Mouse (Mus musculus) right cerebral cortex, postnatal 25 days (tissue): Measurements from ENCODE around the gene Mefv.
"Not testable (repeated sequence)": the region's sequence is repeated elsewhere in the genome, so short reads cannot be mapped to it uniquely, and the experiment has no call there.

Source experiments
- DNase-seq: peaks from one replicate; pipeline ENCODE4 v3.0.0; 2022

The Mefv gene

GRCm38 (mm10) chr16:3717980-3718379 is at the start of gene Mefv:
Gene Mefv (minus strand): TSS chr16:3718097.
- no peak for DNase-seq

DNA sequence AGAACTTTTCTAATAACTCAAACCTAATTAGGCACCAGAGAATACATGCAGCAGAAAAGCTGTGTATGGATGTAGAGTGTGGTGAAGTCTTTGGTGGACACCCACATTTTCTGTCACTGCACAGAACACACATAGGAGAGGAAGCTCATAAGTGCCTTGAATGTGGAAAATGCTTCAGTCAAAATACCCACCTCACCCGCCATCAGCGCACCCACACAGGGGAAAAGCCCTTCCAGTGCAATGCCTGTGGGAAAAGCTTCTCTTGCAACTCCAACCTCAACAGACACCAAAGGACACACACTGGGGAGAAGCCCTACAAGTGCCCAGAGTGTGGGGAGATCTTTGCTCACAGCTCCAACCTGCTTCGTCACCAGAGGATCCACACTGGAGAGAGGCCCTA is 31.1 kb upstream of the Mefv start:
- no peak for DNase-seq

GRCm38 (mm10) chr16:3745656-3746055 is 27.8 kb upstream of the Mefv start:
- no peak for DNase-seq

GRCm38 (mm10) chr16:3744186-3744700 is 26.3 kb upstream of the Mefv start:
- DNase-seq = no peak

DNA sequence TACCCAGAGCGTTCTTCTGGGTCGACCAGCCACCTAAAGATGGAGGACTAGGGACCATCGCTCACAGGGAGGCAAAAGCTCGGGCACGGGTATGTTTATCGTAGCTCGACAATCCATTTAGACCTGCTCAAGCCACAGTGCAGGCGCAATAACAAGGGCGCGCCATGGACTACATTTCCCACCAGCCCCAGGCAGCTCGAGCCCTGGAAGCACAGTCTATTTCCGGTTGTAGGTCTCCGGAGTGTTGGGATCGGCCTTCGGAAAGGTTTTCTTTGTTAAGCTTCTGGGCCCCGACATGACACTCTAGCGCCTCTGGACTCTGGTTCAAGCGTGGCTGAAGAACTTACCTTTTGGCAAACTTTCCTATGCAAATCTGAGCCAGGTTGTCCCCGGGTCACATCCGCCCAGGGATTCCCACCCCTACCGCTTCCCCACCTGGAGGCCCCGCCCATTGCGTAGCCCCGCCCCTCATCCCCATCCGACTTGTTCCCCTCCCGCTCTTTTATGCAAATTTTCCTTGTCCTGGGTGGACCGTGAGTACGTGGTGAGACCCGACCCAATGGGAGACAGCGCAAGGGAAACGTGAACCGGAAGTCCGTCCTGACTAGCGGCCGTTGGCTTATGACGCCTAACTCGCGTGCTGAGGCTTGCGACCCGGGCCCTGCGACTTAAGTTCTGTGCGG is 25.7 kb upstream of the Mefv start, which contains the start of gene Zfp263:
Zfp263 (plus strand) TSS at position 591 of the 683 bp plus-strand sequence.
- DNase-seq = peak; percentile 91

- DNase-seq = no peak
These were observed 24.6 kb upstream of the Mefv start for GRCm38 (mm10) chr16:3742466-3742865.

GRCm38 (mm10) chr16:3733198-3733732 is 15.4 kb upstream of the Mefv start:
- no peak for DNase-seq

DNA sequence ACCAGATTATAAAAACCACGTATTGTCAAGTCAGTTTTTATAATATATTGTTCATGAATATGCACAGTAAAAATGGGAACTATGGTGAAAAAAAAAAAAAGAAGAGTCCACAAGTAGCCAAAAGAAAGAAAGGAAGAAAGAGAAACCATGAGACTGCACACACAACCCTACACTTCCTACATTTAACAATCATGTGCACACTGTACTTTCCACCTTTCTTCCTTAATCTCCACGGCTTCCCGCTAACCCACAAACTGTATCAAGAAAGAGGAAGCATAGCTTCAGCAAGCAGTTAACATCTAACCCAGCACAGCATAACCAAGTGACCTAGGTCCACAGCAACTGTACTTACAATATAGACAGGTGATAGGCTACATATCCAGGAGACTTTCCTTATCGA is 14.7 kb upstream of the Mefv start:
- no peak for DNase-seq

- no peak for DNase-seq
These were observed 10.3 kb upstream of the Mefv start for GRCm38 (mm10) chr16:3727980-3728720.

GRCm38 (mm10) chr16:3723231-3723630 is 5.3 kb upstream of the Mefv start:
- DNase-seq = no peak

GRCm38 (mm10) chr16:3714731-3715130 is 3.2 kb downstream of the Mefv start:
- no peak for DNase-seq

DNA sequence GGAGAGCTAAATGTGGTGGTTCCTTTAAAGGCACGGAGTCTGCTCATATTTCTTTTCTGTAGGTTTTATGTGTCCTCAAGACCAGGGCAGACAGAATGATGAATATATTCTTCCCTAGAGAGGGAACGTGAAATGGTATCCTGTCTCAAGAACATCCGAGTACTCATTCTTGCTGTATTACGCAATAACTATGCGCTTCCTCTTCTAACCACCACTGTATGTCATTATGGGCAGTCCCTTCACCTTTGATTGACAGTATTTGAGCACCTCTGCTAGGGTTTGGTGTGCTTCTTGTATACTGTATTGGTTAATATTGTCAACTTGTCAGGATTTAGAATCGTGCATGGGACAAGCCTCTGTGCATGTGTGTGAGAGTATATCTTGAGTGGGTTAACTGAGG is 11.2 kb downstream of the Mefv start:
- no peak for DNase-seq

- DNase-seq = no peak
These were observed 17.0 kb downstream of the Mefv start for GRCm38 (mm10) chr16:3700893-3701292.

GRCm38 (mm10) chr16:3699281-3699680 is 18.6 kb downstream of the Mefv start:
- DNase-seq = no peak

DNA sequence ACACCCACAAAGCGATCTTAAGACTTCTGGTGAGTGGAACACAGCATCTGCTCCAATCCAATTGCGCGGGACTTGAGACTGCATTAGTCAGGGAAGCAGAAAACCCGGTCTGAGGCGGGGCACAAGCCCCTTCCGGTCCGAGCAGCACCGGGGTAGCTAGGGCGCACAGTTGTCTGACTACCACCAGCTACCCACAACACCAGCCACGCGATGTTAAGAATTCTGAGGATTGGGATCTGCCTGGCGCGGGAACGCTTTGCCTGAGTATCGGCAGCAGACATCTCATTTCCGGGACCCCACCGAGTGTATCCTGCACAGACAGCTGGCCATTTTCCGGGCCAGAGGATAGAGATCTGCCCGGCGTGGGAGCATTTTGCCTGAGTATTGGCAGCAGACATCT is 28.3 kb downstream of the Mefv start:
- DNase-seq = not testable (repeated sequence)
